Mouse (Mus musculus) CH12.LX (cell line): ENCODE data around the gene 1700021F05Rik. TPM values are rescaled to one million over a fixed set of nuclear protein-coding genes. Genes with fewer than 3 reads are reported as not detected.

Experiments
- DNase-seq: peaks from one replicate; pipeline ENCODE4 v3.0.0-alpha.2; 2013; ENCODE audit errors: extremely low read depth
- H3K27ac ChIP-seq: 2 replicates; pipeline ENCODE4 v1.5.1; 2012; ENCODE audit warnings: low read depth, mild to moderate bottlenecking, control low read depth, moderate library complexity; ENCODE audit not compliant: insufficient read depth
- H3K27me3 ChIP-seq: replicated peaks from 2 replicates; pipeline ENCODE3; 2012; ENCODE audit warnings: inconsistent platforms
- H3K36me3 ChIP-seq, 2 experiments: replicated peaks in 1 of 2; 2 replicates each; pipeline versions ENCODE3 to v1.6.1; 2012; ENCODE audit warnings: inconsistent platforms in 1 of 2, low read length in 1 of 2, mild to moderate bottlenecking in 1 of 2, mixed read lengths in 1 of 2, moderate library complexity in 1 of 2; ENCODE audit not compliant: control insufficient read depth in 1 of 2, insufficient read depth in 1 of 2
- H3K4me1 ChIP-seq, 2 experiments: 2 replicates each; pipeline ENCODE4 v1.6.1; 2012; ENCODE audit warnings: inconsistent platforms in 1 of 2, moderate library complexity in 1 of 2; ENCODE audit not compliant: insufficient read depth in 2 of 2, control insufficient read depth in 1 of 2
- H3K4me2 ChIP-seq: 2 replicates; pipeline ENCODE4 v1.6.1; 2012; ENCODE audit warnings: low read depth, mild to moderate bottlenecking, control low read depth; ENCODE audit not compliant: poor library complexity, insufficient read depth, severe bottlenecking
- H3K4me3 ChIP-seq, 3 experiments: fragments of 150-350 bp in 1 of 3; sonication (generic) in 1 of 3; replicated peaks in 1 of 3; 2 replicates each; pipeline versions ENCODE3 to v1.5.1; 2011 to 2012; ENCODE audit warnings: low read depth in 2 of 3, low read length in 2 of 3, mild to moderate bottlenecking in 2 of 3, moderate library complexity in 2 of 3, control low read depth in 1 of 3, improper control_type of control experiment in 1 of 3, inconsistent platforms in 1 of 3, mixed read lengths in 1 of 3; ENCODE audit not compliant: poor library complexity in 1 of 3
- H3K79me2 ChIP-seq: replicated peaks from 2 replicates; pipeline ENCODE4 v1.6.1; 2012; ENCODE audit warnings: mild to moderate bottlenecking, moderate library complexity; ENCODE audit not compliant: control insufficient read depth, poor library complexity, insufficient read depth, severe bottlenecking; ENCODE audit errors: extremely low read depth
- H3K9ac ChIP-seq: 2 replicates; pipeline ENCODE4 v1.6.1; 2012; ENCODE audit warnings: low read depth, mild to moderate bottlenecking, control low read depth, moderate library complexity; ENCODE audit not compliant: insufficient read depth
- H3K9me3 ChIP-seq: replicated peaks from 2 replicates; pipeline ENCODE3; 2012; ENCODE audit warnings: low read length, inconsistent platforms, mixed read lengths
- E2F4 ChIP-seq: IDR thresholded peaks from 2 replicates; pipeline ENCODE4 v1.6.1; 2011; ENCODE audit warnings: low read depth, low read length, improper control_type of control experiment; ENCODE audit not compliant: insufficient replicate concordance
- ELF1 ChIP-seq: IDR thresholded peaks from 2 replicates; pipeline ENCODE4 v1.6.1; 2014; ENCODE audit warnings: low read depth, mild to moderate bottlenecking, inconsistent platforms, low read length, improper control_type of control experiment
- ETS1 ChIP-seq: conservative IDR thresholded peaks from 2 replicates; pipeline ENCODE4 v1.6.1; 2012; ENCODE audit warnings: low read depth, mild to moderate bottlenecking, inconsistent platforms, low read length, improper control_type of control experiment, moderate library complexity
- HCFC1 ChIP-seq: IDR thresholded peaks from 2 replicates; pipeline ENCODE4 v1.6.1; 2012; ENCODE audit warnings: low read depth, mild to moderate bottlenecking, inconsistent platforms, low read length, improper control_type of control experiment
- IRF4 ChIP-seq: IDR thresholded peaks from 2 replicates; pipeline ENCODE4 v1.6.1; 2014; ENCODE audit warnings: low read depth, mild to moderate bottlenecking, inconsistent platforms, low read length, improper control_type of control experiment
- JUND ChIP-seq: conservative IDR thresholded peaks from 2 replicates; pipeline ENCODE4 v1.6.1; 2011; ENCODE audit warnings: low read depth, low read length, improper control_type of control experiment
- MAX ChIP-seq: IDR thresholded peaks from 2 replicates; pipeline ENCODE4 v1.6.1; 2011; ENCODE audit warnings: low read length, improper control_type of control experiment
- MYC ChIP-seq: IDR thresholded peaks from 2 replicates; pipeline ENCODE4 v1.6.1; 2011; ENCODE audit warnings: low read depth, mild to moderate bottlenecking, improper control_type of control experiment, low read length
- NELFE ChIP-seq: IDR thresholded peaks from 2 replicates; pipeline ENCODE4 v1.6.1; 2011; ENCODE audit warnings: low read depth, low read length, improper control_type of control experiment
- NRF1 ChIP-seq: IDR thresholded peaks from 2 replicates; pipeline ENCODE4 v1.6.1; 2014; ENCODE audit warnings: low read depth, mild to moderate bottlenecking, inconsistent platforms, low read length, improper control_type of control experiment, moderate library complexity
- RAD21 ChIP-seq: IDR thresholded peaks from 2 replicates; pipeline ENCODE4 v1.6.1; 2011; ENCODE audit warnings: low read depth, mild to moderate bottlenecking, low read length, improper control_type of control experiment, moderate library complexity
- RCOR1 ChIP-seq: conservative IDR thresholded peaks from 2 replicates; pipeline ENCODE4 v1.6.1; 2012; ENCODE audit warnings: low read depth, mild to moderate bottlenecking, inconsistent platforms, low read length, improper control_type of control experiment
- SIN3A ChIP-seq: IDR thresholded peaks from 2 replicates; pipeline ENCODE4 v1.6.1; 2012; ENCODE audit warnings: low read length, improper control_type of control experiment, inconsistent platforms
- TBP ChIP-seq: conservative IDR thresholded peaks from 2 replicates; pipeline ENCODE4 v1.6.1; 2011; ENCODE audit warnings: low read depth, low read length, improper control_type of control experiment
- USF2 ChIP-seq: conservative IDR thresholded peaks from 2 replicates; pipeline ENCODE4 v1.6.1; 2011; ENCODE audit warnings: low read depth, low read length, improper control_type of control experiment
- ZC3H11A ChIP-seq: IDR thresholded peaks from 2 replicates; pipeline ENCODE4 v1.6.1; 2012; ENCODE audit warnings: low read depth, mild to moderate bottlenecking, inconsistent platforms, low read length, improper control_type of control experiment
- ZKSCAN1 ChIP-seq: IDR thresholded peaks from 2 replicates; pipeline ENCODE4 v1.6.1; 2012; ENCODE audit warnings: low read depth, inconsistent platforms, low read length, improper control_type of control experiment, borderline replicate concordance
- dilution Hi-C: fragments of 300-500 bp; cut with MboI; formaldehyde crosslinking; loops from 2 replicates; pipeline ENCODE4 v1.14.3; 2020; ENCODE audit warnings: low sequenced_read_pairs; ENCODE audit not compliant: extremely low pct_unique_long_range_greater_than_20kb, extremely low pct_ligation_motif_present
- in situ Hi-C: fragments of 300-500 bp; cut with MboI; formaldehyde crosslinking; loops from 3 replicates; pipeline ENCODE4 v1.14.3; 2019; ENCODE audit warnings: low sequenced_read_pairs, low pct_ligation_motif_present, low pct_unique_long_range_greater_than_20kb, mixed read lengths
- polyA plus RNA-seq: library from polyadenylated mRNA; unstranded; fragments of >175 nt; gene quantifications from 2 replicates; pipeline ENCODE4 v1.2.1, GENCODE M21; 2012; ENCODE audit warnings: low read depth; ENCODE audit not compliant: insufficient read length
- total RNA-seq, 2 experiments: library from RNA; depleted of rRNA; stranded (reverse); fragments of 300-350 nt in 1 of 2; fragments of >200 nt in 1 of 2; gene quantifications; 2 replicates each; pipeline ENCODE4 v1.2.3; 2012 to 2014

Gene 1700021F05Rik
- total and polyA plus RNA-seq, 3 experiments = 33.0 to 70.3 (median 53.0) TPM

GRCm38 (mm10) chr10:43517836-43518235 lies 23.0 kb downstream of the 1700021F05Rik start:
- H3K4me2 ChIP-seq = no peak overlapping the region
- dilution Hi-C loops = no loop called here

GRCm38 (mm10) chr10:43516992-43517660 lies 23.7 kb downstream of the 1700021F05Rik start:
- in situ Hi-C loops = no loop called here
- H3K9ac ChIP-seq = no peak overlapping the region
- H3K36me3 ChIP-seq = peaks cover 12 to 26% of the 10 kb centered on the region in 2 experiments

More at GRCm38 (mm10) chr10:43517836-43518235, 23.0 kb downstream of the 1700021F05Rik start:
- H3K27ac ChIP-seq = no peak overlapping the region
- H3K79me2 ChIP-seq = no peaks in the 10 kb centered on the region
- in situ Hi-C loops = no loop called here
- TF ChIP-seq ZKSCAN1 (no peak), TBP (no peak), ELF1 (no peak), RAD21 (no peak), JUND (no peak), ZC3H11A (no peak), MYC (no peak), RCOR1 (no peak), SIN3A (no peak)
- H3K36me3 ChIP-seq = peaks cover 10 to 20% of the 10 kb centered on the region in 2 experiments
- DNase-seq = no peak
- H3K9me3 ChIP-seq = no peaks in the 10 kb centered on the region
- H3K4me1 ChIP-seq = peaks cover 3 to 5% of the 10 kb centered on the region in 2 experiments; a peak in 2 of 4 replicates
- no peak overlapping the region for H3K9ac ChIP-seq
- H3K27me3 ChIP-seq = no peaks in the 10 kb centered on the region
- no peak overlapping the region for H3K4me3 ChIP-seq

More at GRCm38 (mm10) chr10:43516992-43517660, 23.7 kb downstream of the 1700021F05Rik start:
- no peak overlapping the region for H3K4me2 ChIP-seq
- dilution Hi-C loops = no loop called here
- no peaks in the 10 kb centered on the region for H3K79me2 ChIP-seq
- no peaks in the 10 kb centered on the region for H3K9me3 ChIP-seq
- no peak for TF ChIP-seq E2F4
- TF ChIP-seq RAD21 = no peak
- TF ChIP-seq RCOR1 = no peak
- TF ChIP-seq HCFC1 = no peak
- no peak for TF ChIP-seq NRF1
- no peak for TF ChIP-seq ETS1
- TF ChIP-seq USF2 = no peak
- TF ChIP-seq TBP = no peak
- no peak for TF ChIP-seq SIN3A
- TF ChIP-seq JUND = no peak
- TF ChIP-seq IRF4 = no peak
- TF ChIP-seq NELFE = no peak
- no peak for TF ChIP-seq ZC3H11A
- no peak for TF ChIP-seq MAX
- H3K4me1 ChIP-seq = peaks cover 3 to 5% of the 10 kb centered on the region in 2 experiments; a peak in 2 of 4 replicates
- H3K4me3 ChIP-seq = no peak overlapping the region
- H3K27ac ChIP-seq = no peak overlapping the region
- DNase-seq = no peak
- H3K27me3 ChIP-seq = no peaks in the 10 kb centered on the region
